Mouse (Mus musculus): Measurements from ENCODE around the gene Pfdn5. TPM values are rescaled to one million over a fixed set of nuclear protein-coding genes. Genes with fewer than 3 reads are reported as not detected.
"Not testable (repeated sequence)": the region's sequence is repeated elsewhere in the genome, so short reads cannot be mapped to it uniquely, and the experiment has no call there.

Gene Pfdn5
- polyA plus RNA-seq, 1 experiment, result 371 TPM

DNA sequence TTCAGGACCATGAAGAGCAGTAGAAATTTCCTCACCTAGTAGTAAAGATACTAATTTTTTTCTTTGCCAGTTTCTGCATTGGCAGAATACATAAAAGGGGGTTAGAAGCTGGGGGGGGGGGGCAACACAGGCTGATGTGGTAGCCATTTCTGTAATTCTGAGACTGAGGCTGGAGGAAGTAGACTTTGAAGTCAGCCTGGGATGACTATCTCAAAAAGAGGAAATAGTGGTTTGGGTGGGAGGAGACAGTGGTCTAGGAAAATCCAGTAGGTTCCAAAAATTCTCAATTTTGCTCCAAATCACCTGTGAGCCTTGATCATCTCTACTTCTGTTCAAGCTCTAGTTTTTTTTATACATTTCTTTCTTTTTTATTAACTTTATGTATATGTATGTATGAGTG lies 14.4 kb upstream of the Pfdn5 start:
- H3K27ac ChIP-seq (replicated peaks; ENCODE audit: low read depth, low read length), result no peak overlapping the region
- H3K4me3 ChIP-seq (ENCODE audit: insufficient read depth, low read depth, low read length), result no peak overlapping the region
- H3K4me1 ChIP-seq (ENCODE audit: control insufficient read depth, insufficient read depth, insufficient read length, low read length), result no peaks in the 10 kb centered on the region

DNA sequence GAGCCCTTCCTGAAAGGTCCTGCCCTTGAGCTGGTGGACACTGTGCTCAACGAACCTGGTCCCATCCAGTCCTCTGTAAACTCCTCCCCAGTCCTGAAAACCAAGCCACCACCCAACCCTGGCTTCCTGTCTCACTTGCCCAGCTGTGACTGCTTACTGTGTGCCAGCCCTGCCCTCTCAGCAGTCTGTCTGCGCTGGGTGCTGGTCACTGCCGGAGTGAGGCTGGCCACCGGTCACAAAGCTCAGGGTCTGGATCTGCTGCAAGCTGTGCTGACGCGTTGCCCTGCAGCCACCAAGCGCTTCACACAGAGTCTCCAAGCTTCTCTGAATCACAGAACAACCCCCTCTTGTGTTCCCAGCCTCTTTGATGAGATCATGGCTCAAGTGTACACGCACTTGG lies 10.6 kb upstream of the Pfdn5 start:
- no peak overlapping the region for H3K4me3 ChIP-seq (ENCODE audit: insufficient read depth, low read depth, low read length)
- H3K4me1 ChIP-seq (ENCODE audit: control insufficient read depth, insufficient read depth, insufficient read length, low read length), result no peaks in the 10 kb centered on the region
- peak overlapping the region; percentile 3; the same call in 1 of the 2 replicates for H3K27ac ChIP-seq (replicated peaks; ENCODE audit: low read depth, low read length)

DNA sequence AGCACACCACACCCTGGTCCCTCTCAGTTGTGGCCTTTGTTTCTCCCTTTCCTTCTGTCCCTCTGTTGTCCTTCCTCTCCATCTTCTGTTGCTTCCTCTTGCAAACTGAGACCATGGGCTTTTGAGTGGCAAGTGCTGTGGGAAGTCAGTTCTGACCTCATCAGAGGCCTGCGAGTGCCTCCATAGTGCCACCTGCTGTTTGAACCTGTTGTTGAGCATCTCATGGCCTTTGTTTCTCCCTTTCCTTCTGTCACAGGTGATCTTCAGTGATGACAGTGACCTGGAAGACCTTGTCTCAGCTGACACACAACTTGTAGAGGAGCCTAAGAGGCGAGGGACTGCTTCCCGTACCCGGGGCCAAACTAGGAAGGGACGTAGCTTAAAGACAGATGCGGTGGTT lies 9.7 kb upstream of the Pfdn5 start:
- Histone ChIP-seq H3K27ac (replicated peaks; ENCODE audit: low read depth, low read length) (no peak overlapping the region), H3K4me1 (ENCODE audit: control insufficient read depth, insufficient read depth, insufficient read length, low read length) (no peaks in the 10 kb centered on the region), H3K4me3 (ENCODE audit: insufficient read depth, low read depth, low read length) (no peak overlapping the region)

DNA sequence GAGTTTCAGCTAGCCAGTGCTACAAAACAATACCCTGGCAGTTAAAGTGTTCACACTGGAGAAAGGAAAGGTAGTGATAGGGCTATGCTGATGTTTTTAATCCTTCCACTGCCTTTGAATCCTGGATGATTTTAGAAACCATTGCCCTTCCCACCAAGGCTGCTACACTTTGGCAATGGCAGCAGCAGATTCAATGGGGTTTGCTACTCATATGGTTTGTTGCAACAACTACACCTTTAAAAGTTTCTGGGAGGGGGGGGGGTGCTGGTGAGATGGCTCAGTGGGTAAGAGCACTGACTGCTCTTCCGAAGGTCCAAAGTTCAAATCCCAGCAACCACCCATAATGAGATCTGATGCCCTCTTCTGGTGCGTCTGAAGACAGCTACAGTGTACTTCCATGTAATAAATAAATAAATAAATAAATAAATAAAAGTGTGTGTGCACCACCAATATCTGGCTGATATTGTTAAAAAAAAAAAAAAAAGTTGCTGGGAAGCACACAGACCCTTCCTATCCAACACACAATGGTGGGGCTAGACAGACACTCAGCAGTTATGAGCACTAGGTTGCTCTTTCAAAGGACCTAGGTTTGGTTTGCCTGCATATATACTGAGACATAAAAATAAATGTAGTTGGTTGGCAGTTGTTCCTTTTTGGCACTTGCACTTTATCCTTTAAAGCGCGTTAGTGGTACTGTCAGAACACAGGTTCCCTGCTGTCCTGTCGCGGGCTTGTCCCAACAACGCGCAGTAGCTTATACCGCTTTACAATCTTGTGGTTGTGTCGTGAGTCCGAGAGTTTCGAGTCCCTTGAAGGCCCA lies 1.1 kb upstream of the Pfdn5 start:
- Histone ChIP-seq H3K27ac (replicated peaks; ENCODE audit: low read depth, low read length) (no peak overlapping the region), H3K4me1 (ENCODE audit: control insufficient read depth, insufficient read depth, insufficient read length, low read length) (peaks cover 5% of the 10 kb centered on the region; the same call in 1 of the 2 replicates), H3K4me3 (ENCODE audit: insufficient read depth, low read depth, low read length) (no peak overlapping the region)

DNA sequence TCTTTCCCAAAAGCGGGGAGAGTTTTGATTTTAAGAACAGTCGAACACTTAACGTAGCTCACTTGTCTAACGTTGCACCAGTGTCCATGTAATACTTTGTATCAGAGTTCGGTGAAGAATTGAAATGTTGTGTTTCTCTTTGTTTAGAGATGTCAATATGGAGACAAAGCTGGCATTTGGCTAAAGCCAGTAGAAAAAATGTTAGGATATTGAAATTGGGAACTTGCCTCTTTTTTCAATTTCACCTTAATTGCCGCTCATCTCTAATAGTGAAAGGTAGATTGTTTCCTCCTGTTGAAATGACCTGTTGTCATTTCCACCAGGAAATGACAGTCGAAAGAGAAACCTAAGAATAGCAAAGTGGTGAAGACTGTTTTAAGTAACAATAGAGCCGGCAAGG lies 976 bp downstream of the Pfdn5 start:
- Histone ChIP-seq H3K4me1 (ENCODE audit: control insufficient read depth, insufficient read depth, insufficient read length, low read length) (peaks cover 5% of the 10 kb centered on the region; the same call in 1 of the 2 replicates), H3K4me3 (ENCODE audit: insufficient read depth, low read depth, low read length) (peak overlapping the region; percentile 82), H3K27ac (replicated peaks; ENCODE audit: low read depth, low read length) (peak overlapping the region; percentile 41; the same call in 1 of the 2 replicates)

DNA sequence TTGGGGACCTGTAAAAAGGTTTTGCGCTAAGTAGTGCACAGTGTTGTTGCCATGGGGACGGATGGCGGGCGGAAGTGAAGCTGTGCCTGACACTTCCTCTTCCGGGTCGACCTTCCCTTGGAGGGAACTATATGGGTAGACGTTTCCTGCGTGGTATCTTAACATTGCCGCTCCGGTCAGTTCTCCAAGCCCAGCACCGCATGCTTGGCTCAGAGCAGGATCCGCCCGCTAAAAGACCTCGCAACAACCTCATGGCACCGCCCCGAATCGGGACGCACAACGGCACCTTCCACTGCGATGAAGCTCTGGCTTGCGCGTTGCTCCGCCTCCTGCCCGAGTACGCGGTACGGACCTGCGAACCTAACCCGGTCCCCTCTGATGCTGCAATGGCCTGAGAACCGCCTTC lies 5.7 kb downstream of the Pfdn5 start, which contains the start of gene Myg1:
Myg1 (plus strand) TSS at position 100 of the 406 bp plus-strand sequence.
- Histone ChIP-seq H3K27ac (replicated peaks; ENCODE audit: low read depth, low read length) (no peak within 1 kb of the TSS), H3K4me3 (ENCODE audit: insufficient read depth, low read depth, low read length) (peak within 1 kb of the TSS; percentile 66), H3K4me1 (ENCODE audit: control insufficient read depth, insufficient read depth, insufficient read length, low read length) (peaks cover 8% of the 10 kb centered on the region; the same call in 1 of the 2 replicates)

DNA sequence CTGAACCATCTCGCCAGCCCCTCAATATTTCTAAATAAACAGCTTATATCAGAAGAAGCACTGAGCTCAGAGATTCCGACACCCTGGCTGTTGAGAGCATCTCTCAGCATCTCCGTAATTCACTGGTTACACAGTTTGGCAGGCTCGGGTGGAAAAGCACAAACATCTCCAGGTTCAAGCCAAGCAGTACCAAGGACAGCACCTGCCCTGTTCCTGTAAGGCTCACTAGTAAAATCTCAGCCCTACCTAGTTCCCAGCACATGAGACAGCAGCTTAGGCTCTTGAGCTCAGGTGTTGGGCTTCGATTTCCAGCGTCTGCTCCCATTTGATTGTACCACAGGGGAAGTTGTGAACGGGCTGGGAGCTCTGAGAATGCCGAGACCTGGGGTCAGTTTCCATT lies 9.3 kb downstream of the Pfdn5 start:
- 0 out of 2 replicates have a peak, but pooled peaks cover 6% of the 10 kb centered on the region for H3K4me1 ChIP-seq (ENCODE audit: control insufficient read depth, insufficient read depth, insufficient read length, low read length)
- H3K4me3 ChIP-seq (ENCODE audit: insufficient read depth, low read depth, low read length), result no peak overlapping the region
- H3K27ac ChIP-seq (replicated peaks; ENCODE audit: low read depth, low read length), result no peak overlapping the region

DNA sequence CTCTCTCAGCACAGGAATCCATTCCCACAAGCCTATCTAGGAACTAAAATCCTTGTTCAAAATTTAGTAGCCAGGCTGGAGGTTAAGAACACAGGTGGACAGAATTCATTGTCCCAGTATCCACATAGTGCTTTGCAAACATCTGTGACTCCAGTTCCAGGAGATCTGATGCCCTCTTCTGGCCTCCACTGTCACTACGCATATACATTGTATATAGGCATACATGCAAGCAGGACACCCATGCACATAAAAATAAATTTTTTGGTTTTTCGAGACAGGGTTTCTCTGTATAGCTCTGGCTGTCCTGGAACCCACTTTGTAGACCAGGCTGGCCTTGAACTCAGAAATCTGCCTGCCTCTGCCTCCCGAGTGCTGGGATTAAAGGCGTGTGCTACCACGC lies 10.0 kb downstream of the Pfdn5 start:
- H3K27ac ChIP-seq (replicated peaks; ENCODE audit: low read depth, low read length); H3K4me3 ChIP-seq (ENCODE audit: insufficient read depth, low read depth, low read length); H3K4me1 ChIP-seq (ENCODE audit: control insufficient read depth, insufficient read depth, insufficient read length, low read length): not testable (repeated sequence)

DNA sequence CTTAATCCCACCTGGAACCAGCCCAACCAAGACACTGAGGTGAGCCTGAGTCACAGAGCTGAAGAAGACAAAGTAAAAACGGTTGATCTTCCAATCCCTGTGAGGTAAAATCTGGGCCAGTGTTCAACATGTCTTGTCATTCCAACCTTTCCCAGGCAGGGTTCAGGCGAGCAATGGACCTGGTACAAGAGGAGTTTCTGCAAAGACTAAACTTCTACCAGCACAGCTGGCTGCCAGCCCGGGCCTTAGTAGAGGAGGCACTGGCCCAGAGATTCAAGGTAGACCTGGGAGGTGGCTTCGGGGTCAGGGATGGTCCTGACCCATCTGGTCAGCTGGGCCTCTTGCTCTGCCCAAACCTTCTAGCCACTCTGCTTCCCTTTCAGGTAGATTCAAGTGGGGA lies 11.0 kb downstream of the Pfdn5 start:
- no peak overlapping the region for H3K27ac ChIP-seq (replicated peaks; ENCODE audit: low read depth, low read length)

DNA sequence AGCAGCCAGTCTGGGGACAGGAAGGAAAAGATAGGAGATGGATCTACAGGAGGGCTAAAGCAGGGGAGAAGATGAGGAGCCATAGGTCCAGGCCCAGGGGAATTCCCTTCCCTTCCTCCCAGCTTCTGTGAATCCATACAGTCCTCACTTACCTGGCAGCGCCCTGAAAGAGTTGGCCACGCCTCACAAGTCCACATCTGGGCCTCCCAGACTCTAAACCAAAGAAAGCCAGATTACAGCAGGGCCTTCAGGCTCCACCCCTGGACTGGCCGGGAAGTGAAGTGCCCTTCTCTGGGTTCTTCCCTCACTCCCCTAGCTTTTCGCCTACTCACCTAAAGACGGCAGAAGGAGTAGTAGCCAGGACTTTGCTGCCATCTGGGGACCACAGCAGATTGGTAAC lies 13.7 kb downstream of the Pfdn5 start:
- H3K27ac ChIP-seq (replicated peaks; ENCODE audit: low read depth, low read length), result no peak overlapping the region
- H3K4me3 ChIP-seq (ENCODE audit: insufficient read depth, low read depth, low read length), result no peak overlapping the region
- no peaks in the 10 kb centered on the region for H3K4me1 ChIP-seq (ENCODE audit: control insufficient read depth, insufficient read depth, insufficient read length, low read length)

More for the DNA sequence above, 11.0 kb downstream of the Pfdn5 start:
- Histone ChIP-seq H3K4me3 (ENCODE audit: insufficient read depth, low read depth, low read length) (no peak overlapping the region), H3K4me1 (ENCODE audit: control insufficient read depth, insufficient read depth, insufficient read length, low read length) (0 out of 2 replicates have a peak, but pooled peaks cover 6% of the 10 kb centered on the region)

DNA sequence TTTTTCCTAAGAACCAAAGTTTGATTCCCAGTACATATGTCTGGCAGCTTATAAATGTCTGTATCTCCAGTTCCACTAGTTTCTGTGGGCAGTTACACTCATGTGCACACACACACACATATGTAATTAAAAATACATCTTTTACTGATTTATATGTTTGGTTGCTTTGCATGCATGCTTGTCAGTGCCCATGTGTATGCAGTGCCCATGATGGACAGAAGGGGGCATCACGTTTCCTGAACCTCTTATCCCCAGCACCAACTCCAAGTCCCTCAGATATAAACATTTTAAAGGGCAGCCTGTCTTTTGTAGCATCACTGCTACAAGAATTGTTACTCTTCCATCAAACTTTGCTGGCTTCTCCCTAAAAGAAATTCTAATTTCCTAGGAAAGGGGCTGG lies 15.7 kb downstream of the Pfdn5 start:
- Histone ChIP-seq H3K27ac (replicated peaks; ENCODE audit: low read depth, low read length) (no peak overlapping the region), H3K4me3 (ENCODE audit: insufficient read depth, low read depth, low read length) (no peak overlapping the region)

DNA sequence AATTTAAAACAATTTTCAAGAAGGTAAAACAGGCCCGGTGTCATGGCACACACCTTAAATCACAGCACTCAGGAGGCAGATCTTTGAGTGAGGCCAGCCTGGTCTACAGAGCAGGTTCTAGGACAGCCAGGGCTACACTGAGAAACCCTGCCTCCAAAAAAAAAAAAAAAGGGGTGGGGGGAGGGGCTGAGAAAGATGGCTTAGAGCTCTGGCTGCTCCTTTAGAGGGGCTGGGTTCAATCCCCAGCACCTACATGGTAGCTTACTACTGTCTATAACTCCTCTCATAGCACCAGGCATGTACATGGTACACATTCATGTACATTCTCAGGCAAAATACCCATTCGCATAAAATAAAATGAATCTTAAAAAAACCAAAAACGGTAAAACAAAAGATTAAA lies 18.6 kb downstream of the Pfdn5 start:
- Histone ChIP-seq H3K27ac (replicated peaks; ENCODE audit: low read depth, low read length) (no peak overlapping the region), H3K4me3 (ENCODE audit: insufficient read depth, low read depth, low read length) (no peak overlapping the region), H3K4me1 (ENCODE audit: control insufficient read depth, insufficient read depth, insufficient read length, low read length) (no peaks in the 10 kb centered on the region)

More for the DNA sequence above, 15.7 kb downstream of the Pfdn5 start:
- H3K4me1 ChIP-seq (ENCODE audit: control insufficient read depth, insufficient read depth, insufficient read length, low read length), result no peaks in the 10 kb centered on the region

DNA sequence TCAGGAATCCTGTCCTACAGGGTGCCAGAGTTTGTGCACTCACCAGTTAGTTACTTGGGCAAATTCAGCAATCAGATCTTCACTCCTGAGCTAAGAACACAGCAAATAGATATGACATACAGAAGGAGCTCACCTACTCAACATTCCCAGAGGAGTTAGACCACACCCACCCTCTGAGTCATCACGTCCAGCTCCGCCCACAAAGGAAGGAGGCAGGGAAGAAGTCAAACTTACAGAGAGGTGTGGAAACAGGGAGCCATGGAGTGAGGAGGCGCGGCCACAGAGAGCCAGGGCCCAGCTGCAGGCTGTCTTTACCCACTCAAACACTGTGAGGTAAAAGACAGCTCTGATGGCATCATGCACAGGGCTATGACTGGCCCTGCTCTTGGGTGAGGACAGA lies 20.5 kb downstream of the Pfdn5 start:
- H3K4me1 ChIP-seq (ENCODE audit: control insufficient read depth, insufficient read depth, insufficient read length, low read length), result no peaks in the 10 kb centered on the region
- no peak overlapping the region for H3K4me3 ChIP-seq (ENCODE audit: insufficient read depth, low read depth, low read length)
- no peak overlapping the region for H3K27ac ChIP-seq (replicated peaks; ENCODE audit: low read depth, low read length)

DNA sequence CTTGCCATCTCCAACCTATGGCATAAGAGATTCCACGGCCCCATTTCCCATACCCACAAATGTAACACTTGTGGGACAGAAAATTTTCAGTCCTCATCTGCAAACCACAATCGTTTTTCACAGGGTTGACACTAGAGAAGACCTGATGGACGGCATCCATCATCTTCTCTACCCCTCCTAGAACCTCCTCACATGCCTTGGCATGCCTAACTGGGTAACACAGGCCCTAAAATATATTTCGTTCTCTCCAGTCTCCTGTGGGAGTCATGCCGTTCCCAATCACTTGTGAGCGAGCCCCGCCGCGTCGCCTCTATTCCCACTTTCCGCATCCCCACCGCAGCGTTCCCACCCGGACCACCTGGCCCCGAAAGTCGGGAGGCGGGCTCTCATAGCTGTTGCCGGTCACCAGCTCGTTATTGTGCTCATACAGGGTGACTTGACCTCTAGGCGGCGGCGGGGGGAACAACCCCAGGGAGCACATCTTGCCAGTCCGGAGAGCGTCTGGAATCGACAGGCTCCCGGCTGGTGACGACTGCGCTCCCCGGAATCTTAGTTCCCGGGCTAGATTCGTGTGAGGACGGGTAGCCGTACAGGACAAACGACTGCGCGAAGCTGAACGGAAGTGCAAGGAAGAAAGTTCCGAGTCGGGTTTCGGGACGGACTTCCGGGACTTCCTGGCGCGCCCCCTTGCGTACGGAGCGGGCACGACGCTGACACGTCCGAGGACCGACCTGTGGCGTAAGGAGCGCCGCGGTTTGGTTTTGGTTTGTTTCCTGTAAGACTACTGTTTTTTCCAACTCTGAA lies 24.4 kb downstream of the Pfdn5 start, which contains the start of gene Aaas:
Aaas (minus strand) TSS at position 634 of the 804 bp plus-strand sequence.
- H3K4me3 ChIP-seq (ENCODE audit: insufficient read depth, low read depth, low read length), result peak within 1 kb of the TSS; percentile 82
- H3K27ac ChIP-seq (replicated peaks; ENCODE audit: low read depth, low read length), result peak within 1 kb of the TSS; percentile 66

DNA sequence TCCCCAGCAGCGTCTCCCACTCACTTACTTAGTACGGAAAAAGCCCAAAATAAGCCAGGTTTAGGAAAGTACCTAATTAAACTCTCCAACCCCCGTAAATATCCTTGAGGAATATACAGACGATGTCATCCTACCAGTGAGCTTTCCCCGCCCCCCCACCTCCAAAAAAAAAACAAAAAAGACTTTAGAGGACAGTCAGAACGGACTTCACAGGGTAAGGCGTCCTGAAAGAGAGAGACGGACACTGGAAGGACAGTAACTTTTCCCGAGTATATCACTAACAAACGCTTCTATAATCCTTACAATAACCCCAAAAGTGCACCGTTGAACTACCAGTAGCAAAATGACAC lies 25.0 kb downstream of the Pfdn5 start:
- peak overlapping the region; percentile 64 for H3K4me3 ChIP-seq (ENCODE audit: insufficient read depth, low read depth, low read length)
- peak overlapping the region; percentile 66 for H3K27ac ChIP-seq (replicated peaks; ENCODE audit: low read depth, low read length)
- peaks cover 5% of the 10 kb centered on the region; the same call in 1 of the 2 replicates for H3K4me1 ChIP-seq (ENCODE audit: control insufficient read depth, insufficient read depth, insufficient read length, low read length)

More for the DNA sequence above, 24.4 kb downstream of the Pfdn5 start, which contains the start of gene Aaas:
- peaks cover 5% of the 10 kb centered on the region; the same call in 1 of the 2 replicates for H3K4me1 ChIP-seq (ENCODE audit: control insufficient read depth, insufficient read depth, insufficient read length, low read length)

All from brown adipose tissue, adult 24 weeks (tissue).